Mouse (Mus musculus): Measurements from ENCODE around the gene Clspn. TPM values are rescaled to one million over a fixed set of nuclear protein-coding genes. Genes with fewer than 3 reads are reported as not detected.

The Clspn gene
- polyA plus RNA-seq, 1 experiment = 11.4 TPM

DNA sequence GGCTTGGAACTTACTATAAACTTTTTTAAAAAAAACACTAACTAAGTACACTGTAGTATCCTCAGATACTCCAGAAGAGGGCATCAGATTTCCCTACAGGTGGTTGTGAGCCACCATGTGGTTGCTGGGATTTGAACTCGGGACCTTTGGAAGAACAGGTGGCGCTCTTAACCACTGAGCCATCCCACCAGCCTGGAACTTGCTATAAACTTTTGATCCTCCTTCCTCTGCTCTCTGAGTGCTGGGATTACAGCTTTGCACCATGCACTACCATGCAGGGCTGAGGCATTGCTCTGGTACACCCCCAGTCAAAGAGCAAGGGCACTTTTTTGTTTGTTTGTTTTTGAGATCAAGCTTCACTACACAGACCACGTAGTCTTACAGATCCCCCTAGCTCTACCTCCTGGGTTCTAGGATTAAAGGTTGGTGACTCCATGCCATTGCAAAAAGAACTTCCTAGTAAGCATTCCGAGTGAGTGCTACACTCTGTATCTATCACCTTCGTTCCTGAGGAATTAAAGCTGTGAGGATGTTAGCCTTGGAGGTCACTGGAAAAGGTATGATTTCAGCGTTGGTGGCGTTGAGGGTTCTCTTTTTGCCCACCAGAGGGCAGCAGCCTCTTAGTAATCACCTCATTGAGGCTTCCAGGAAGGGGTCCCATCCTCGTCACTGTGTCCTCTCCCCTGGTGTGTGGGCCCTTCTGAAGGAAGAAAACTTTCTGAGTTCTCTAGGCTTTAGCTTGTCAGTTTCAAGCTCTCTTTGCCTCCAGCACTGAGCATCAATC lies 43.4 kb downstream of the Clspn start:
- Histone ChIP-seq H3K27me3 (ENCODE audit: control insufficient read depth, insufficient read depth, insufficient read length) (no peaks in the 10 kb centered on the region), H3K79me2 (ENCODE audit: control insufficient read depth, insufficient read depth) (no peaks in the 10 kb centered on the region), H3K79me3 (ENCODE audit: low read depth) (no peaks in the 10 kb centered on the region), H3ac (ENCODE audit: control insufficient read depth, insufficient read length, low read depth) (no peak overlapping the region), H3K4me3 (ENCODE audit: insufficient read depth, poor library complexity, severe bottlenecking) (no peak overlapping the region), H3K36me3 (ENCODE audit: control insufficient read depth, insufficient read depth) (no peaks in the 10 kb centered on the region)
- TF ChIP-seq CEBPB (IDR thresholded peaks at IDR 0.05; ENCODE audit: low read depth) (no peak), USF1 (IDR thresholded peaks at IDR 0.05; ENCODE audit: low read depth) (no peak), MYOG (IDR thresholded peaks at IDR 0.05; ENCODE audit: control insufficient read depth, extremely low read depth, insufficient read length) (no peak), MYOD1 (IDR thresholded peaks at IDR 0.05; ENCODE audit: control insufficient read depth, insufficient read length, low read depth) (no peak), MAX (IDR thresholded peaks at IDR 0.05) (no peak), CTCF (IDR thresholded peaks at IDR 0.05; ENCODE audit: control insufficient read depth, insufficient read depth, insufficient read length) (peak; percentile 27), FOSL1 (IDR thresholded peaks at IDR 0.05; ENCODE audit: insufficient read depth, low read length, poor library complexity, severe bottlenecking) (no peak)

DNA sequence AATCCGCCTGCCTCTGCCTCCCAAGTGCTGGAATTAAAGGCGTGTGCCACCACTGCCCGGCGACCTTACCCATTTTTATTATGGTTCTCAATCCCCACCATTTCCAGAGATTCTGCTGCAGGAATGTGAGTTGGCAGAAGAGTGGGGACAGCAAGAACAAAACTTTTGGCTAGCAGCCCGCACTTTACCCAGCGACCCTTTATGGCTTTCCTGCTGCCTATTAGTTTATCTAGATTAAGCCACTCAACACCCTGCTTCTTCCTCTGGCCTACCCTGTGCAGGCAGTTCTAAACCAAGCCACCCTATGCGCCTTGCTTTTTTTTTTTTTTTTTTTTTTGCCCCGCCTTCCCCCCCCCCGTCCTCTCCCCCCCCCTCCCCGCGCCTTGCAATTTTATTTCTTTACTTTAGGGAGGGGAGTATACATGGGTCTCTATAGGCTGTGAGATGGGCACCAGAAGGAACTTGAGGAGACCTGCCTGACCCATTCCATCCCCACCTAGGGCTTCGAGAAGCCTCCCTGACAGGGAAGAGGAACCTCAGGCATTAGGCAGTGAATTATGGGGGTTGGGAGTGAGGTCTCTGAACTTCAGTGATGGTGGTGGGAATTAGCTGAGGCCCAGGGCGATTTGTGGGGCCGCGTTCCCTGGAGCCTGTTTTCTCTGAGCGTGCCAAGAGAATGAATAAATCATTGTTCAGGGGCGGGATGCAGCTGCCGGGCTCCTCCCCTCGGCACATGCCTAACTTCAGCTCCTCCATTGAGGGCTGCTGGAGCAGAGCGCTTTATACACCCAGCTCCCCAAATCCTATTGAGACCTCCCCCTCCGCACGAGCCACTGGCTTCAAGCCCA lies 45.1 kb downstream of the Clspn start:
- H3K79me3 ChIP-seq (ENCODE audit: low read depth) = no peaks in the 10 kb centered on the region
- H3K36me3 ChIP-seq (ENCODE audit: control insufficient read depth, insufficient read depth) = no peaks in the 10 kb centered on the region
- H3K4me3 ChIP-seq (ENCODE audit: insufficient read depth, poor library complexity, severe bottlenecking) = no peak overlapping the region
- TF ChIP-seq MYOG (IDR thresholded peaks at IDR 0.05; ENCODE audit: control insufficient read depth, extremely low read depth, insufficient read length) = no peak
- TF ChIP-seq MAX (IDR thresholded peaks at IDR 0.05) = no peak
- no peak for TF ChIP-seq CEBPB (IDR thresholded peaks at IDR 0.05; ENCODE audit: low read depth)
- TF ChIP-seq FOSL1 (IDR thresholded peaks at IDR 0.05; ENCODE audit: insufficient read depth, low read length, poor library complexity, severe bottlenecking) = no peak
- TF ChIP-seq MYOD1 (IDR thresholded peaks at IDR 0.05; ENCODE audit: control insufficient read depth, insufficient read length, low read depth) = no peak
- no peak for TF ChIP-seq USF1 (IDR thresholded peaks at IDR 0.05; ENCODE audit: low read depth)
- H3K79me2 ChIP-seq (ENCODE audit: control insufficient read depth, insufficient read depth) = no peaks in the 10 kb centered on the region
- peaks cover 5% of the 10 kb centered on the region for H3K27me3 ChIP-seq (ENCODE audit: control insufficient read depth, insufficient read depth, insufficient read length)
- no peak overlapping the region for H3ac ChIP-seq (ENCODE audit: control insufficient read depth, insufficient read length, low read depth)

DNA sequence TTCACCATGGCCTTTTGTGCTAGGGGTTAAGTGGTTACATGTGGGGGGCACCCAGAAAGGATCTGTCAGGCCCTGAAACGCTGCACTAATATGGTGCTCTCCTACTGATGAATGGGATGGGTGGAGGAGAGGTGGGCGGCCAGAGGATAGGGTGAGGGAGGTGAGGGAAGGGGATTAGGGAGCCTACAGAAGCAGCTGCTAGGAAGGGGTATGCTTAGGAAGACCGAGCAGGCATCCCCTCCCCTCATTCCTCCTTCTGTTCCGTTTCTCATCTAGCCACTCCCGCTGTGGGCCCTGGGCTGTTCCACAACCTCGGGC lies 45.7 kb downstream of the Clspn start:
- no peaks in the 10 kb centered on the region for H3K36me3 ChIP-seq (ENCODE audit: control insufficient read depth, insufficient read depth)
- no peak for TF ChIP-seq MYOG (IDR thresholded peaks at IDR 0.05; ENCODE audit: control insufficient read depth, extremely low read depth, insufficient read length)
- no peak for TF ChIP-seq MAX (IDR thresholded peaks at IDR 0.05)
- no peak for TF ChIP-seq CTCF (IDR thresholded peaks at IDR 0.05; ENCODE audit: control insufficient read depth, insufficient read depth, insufficient read length)
- no peak for TF ChIP-seq CEBPB (IDR thresholded peaks at IDR 0.05; ENCODE audit: low read depth)
- no peak for TF ChIP-seq MYOD1 (IDR thresholded peaks at IDR 0.05; ENCODE audit: control insufficient read depth, insufficient read length, low read depth)
- no peak for TF ChIP-seq FOSL1 (IDR thresholded peaks at IDR 0.05; ENCODE audit: insufficient read depth, low read length, poor library complexity, severe bottlenecking)
- no peak for TF ChIP-seq USF1 (IDR thresholded peaks at IDR 0.05; ENCODE audit: low read depth)
- H3K4me3 ChIP-seq (ENCODE audit: insufficient read depth, poor library complexity, severe bottlenecking) = no peak overlapping the region

DNA sequence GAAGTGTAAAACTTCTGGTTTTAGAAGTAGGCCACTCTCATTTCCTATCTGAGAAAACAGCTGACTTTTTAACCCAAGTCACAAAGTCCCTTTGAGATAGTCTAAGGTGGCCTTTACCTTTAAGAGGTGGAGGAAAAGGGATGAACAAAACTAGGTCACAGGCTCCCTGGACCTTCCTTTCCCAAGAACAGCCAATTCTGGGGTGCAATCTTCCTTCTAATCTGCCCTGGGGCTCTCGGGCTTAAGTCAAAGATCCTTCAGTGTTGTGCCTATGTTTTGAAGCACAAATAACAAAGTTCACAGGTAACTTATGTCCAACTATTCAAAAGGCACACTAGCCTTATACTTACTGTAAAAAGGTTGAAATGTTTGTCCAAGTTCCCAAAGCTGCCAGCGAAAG lies 47.4 kb downstream of the Clspn start:
- Histone ChIP-seq H3ac (ENCODE audit: control insufficient read depth, insufficient read length, low read depth) (no peak overlapping the region), H3K79me3 (ENCODE audit: low read depth) (no peaks in the 10 kb centered on the region), H3K27me3 (ENCODE audit: control insufficient read depth, insufficient read depth, insufficient read length) (peaks cover 5% of the 10 kb centered on the region), H3K36me3 (ENCODE audit: control insufficient read depth, insufficient read depth) (no peaks in the 10 kb centered on the region), H3K79me2 (ENCODE audit: control insufficient read depth, insufficient read depth) (no peaks in the 10 kb centered on the region), H3K4me3 (ENCODE audit: insufficient read depth, poor library complexity, severe bottlenecking) (no peak overlapping the region)
- TF ChIP-seq MYOG (IDR thresholded peaks at IDR 0.05; ENCODE audit: control insufficient read depth, extremely low read depth, insufficient read length) = no peak
- TF ChIP-seq MAX (IDR thresholded peaks at IDR 0.05) = no peak
- no peak for TF ChIP-seq CTCF (IDR thresholded peaks at IDR 0.05; ENCODE audit: control insufficient read depth, insufficient read depth, insufficient read length)
- TF ChIP-seq MYOD1 (IDR thresholded peaks at IDR 0.05; ENCODE audit: control insufficient read depth, insufficient read length, low read depth) = no peak
- TF ChIP-seq USF1 (IDR thresholded peaks at IDR 0.05; ENCODE audit: low read depth) = no peak
- TF ChIP-seq CEBPB (IDR thresholded peaks at IDR 0.05; ENCODE audit: low read depth) = no peak
- no peak for TF ChIP-seq FOSL1 (IDR thresholded peaks at IDR 0.05; ENCODE audit: insufficient read depth, low read length, poor library complexity, severe bottlenecking)

More for the DNA sequence above, 45.7 kb downstream of the Clspn start:
- H3K79me3 ChIP-seq (ENCODE audit: low read depth) = no peaks in the 10 kb centered on the region
- no peaks in the 10 kb centered on the region for H3K79me2 ChIP-seq (ENCODE audit: control insufficient read depth, insufficient read depth)
- H3K27me3 ChIP-seq (ENCODE audit: control insufficient read depth, insufficient read depth, insufficient read length) = peaks cover 5% of the 10 kb centered on the region
- no peak overlapping the region for H3ac ChIP-seq (ENCODE audit: control insufficient read depth, insufficient read length, low read depth)

DNA sequence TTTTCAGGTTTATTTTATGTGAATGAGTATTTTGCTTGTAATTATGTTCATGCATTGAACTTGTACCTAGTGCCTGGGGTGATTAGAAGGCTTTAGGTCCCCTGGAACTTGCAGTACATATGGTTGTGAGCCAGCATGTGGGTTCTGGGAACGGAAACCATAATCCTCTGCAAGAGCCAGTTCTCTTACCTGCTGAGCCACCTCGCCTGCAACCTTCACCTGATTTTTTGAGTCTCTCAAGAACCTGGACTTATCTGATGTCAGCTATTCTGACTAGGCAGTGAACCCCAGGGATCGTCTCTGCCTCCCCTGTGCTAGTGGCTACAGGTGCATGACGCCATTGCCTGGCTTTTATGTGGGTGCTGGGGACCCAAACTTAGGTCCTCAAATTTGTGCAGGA lies 49.0 kb downstream of the Clspn start:
- Histone ChIP-seq H3K36me3 (ENCODE audit: control insufficient read depth, insufficient read depth) (no peaks in the 10 kb centered on the region), H3K27me3 (ENCODE audit: control insufficient read depth, insufficient read depth, insufficient read length) (peaks cover 11% of the 10 kb centered on the region), H3K4me3 (ENCODE audit: insufficient read depth, poor library complexity, severe bottlenecking) (no peak overlapping the region), H3K79me2 (ENCODE audit: control insufficient read depth, insufficient read depth) (no peaks in the 10 kb centered on the region), H3ac (ENCODE audit: control insufficient read depth, insufficient read length, low read depth) (no peak overlapping the region), H3K79me3 (ENCODE audit: low read depth) (no peaks in the 10 kb centered on the region)
- TF ChIP-seq CTCF (IDR thresholded peaks at IDR 0.05; ENCODE audit: control insufficient read depth, insufficient read depth, insufficient read length) (no peak), USF1 (IDR thresholded peaks at IDR 0.05; ENCODE audit: low read depth) (no peak), CEBPB (IDR thresholded peaks at IDR 0.05; ENCODE audit: low read depth) (no peak), MYOD1 (IDR thresholded peaks at IDR 0.05; ENCODE audit: control insufficient read depth, insufficient read length, low read depth) (no peak), MAX (IDR thresholded peaks at IDR 0.05) (no peak), MYOG (IDR thresholded peaks at IDR 0.05; ENCODE audit: control insufficient read depth, extremely low read depth, insufficient read length) (no peak), FOSL1 (IDR thresholded peaks at IDR 0.05; ENCODE audit: insufficient read depth, low read length, poor library complexity, severe bottlenecking) (no peak)
